Mouse (Mus musculus) B cell, adult 62 days (primary cell): ENCODE data around the gene Pxn. TPM values are rescaled to one million over a fixed set of nuclear protein-coding genes. Genes with fewer than 3 reads are reported as not detected.

Experiments
- total RNA-seq: library from RNA; stranded (reverse); gene quantifications from 4 replicates; pipeline ENCODE4 v1.2.4, GENCODE M21; 2023

Gene Pxn
- total RNA-seq, result 69.9 to 83.9 TPM (median 79.3 TPM) in 4 replicates

GRCm38 (mm10) chr5:115506454-115507201 is at the start of gene Pxn:
TSS of gene Pxn (plus strand) at chr5:115506676.

GRCm38 (mm10) chr5:115465642-115466420 is 40.6 kb upstream of the Pxn start, which contains the start of gene Pla2g1b:
TSS of gene Pla2g1b (plus strand) at chr5:115466262.

GRCm38 (mm10) chr5:115483947-115484920 is 22.2 kb upstream of the Pxn start, which contains the start of gene Sirt4:
TSS of gene Sirt4 (minus strand) at chr5:115484725.

GRCm38 (mm10) chr5:115559237-115560101 is 53.0 kb downstream of the Pxn start, which contains the start of gene Rplp0:
TSS of gene Rplp0 (plus strand) at chr5:115559467.

GRCm38 (mm10) chr5:115564737-115565393 is 58.4 kb downstream of the Pxn start, which contains the start of gene Gcn1l1:
TSS of gene Gcn1l1 (plus strand) at chr5:115565254.

Other genes starting within 250 kb of the Pxn start
- gene Rnf10, start 233.8 kb upstream of the Pxn start, total RNA-seq, result 134 to 148 TPM (median 145 TPM) in 4 replicates
- 25.8 to 33.2 TPM (median 27.6 TPM) in 4 replicates for gene Coq5, start 227.0 kb upstream of the Pxn start, total RNA-seq
- 249 to 290 TPM (median 276 TPM) in 4 replicates for gene Dynll1, start 205.7 kb upstream of the Pxn start, total RNA-seq
- 66.4 to 73.2 TPM (median 69.7 TPM) in 4 replicates for gene Srsf9, start 179.5 kb upstream of the Pxn start, total RNA-seq
- gene Gatc, start 165.5 kb upstream of the Pxn start, total RNA-seq, result 7.9 to 10.5 TPM (median 9.3 TPM) in 4 replicates
- 15.3 to 20.9 TPM (median 19.2 TPM) in 4 replicates for gene Triap1, start 165.5 kb upstream of the Pxn start, total RNA-seq
- gene Cox6a1, start 157.7 kb upstream of the Pxn start, total RNA-seq, result 183 to 211 TPM (median 197 TPM) in 4 replicates
- not detected in 4 replicates for gene Msi1, start 77.1 kb upstream of the Pxn start, total RNA-seq
- not detected in 4 replicates for gene Pla2g1b, start 40.4 kb upstream of the Pxn start, total RNA-seq
- 13.4 to 17.4 TPM (median 14.4 TPM) in 4 replicates for gene Sirt4, start 22.0 kb upstream of the Pxn start, total RNA-seq
- gene Rplp0, start 52.8 kb downstream of the Pxn start, total RNA-seq, result 1,427 to 1,461 TPM (median 1,435 TPM) in 4 replicates
- 104 to 115 TPM (median 110 TPM) in 4 replicates for gene Gcn1l1, start 58.6 kb downstream of the Pxn start, total RNA-seq
- 57.3 to 68.7 TPM (median 63.6 TPM) in 4 replicates for gene Rab35, start 125.2 kb downstream of the Pxn start, total RNA-seq
- gene Bicdl1, start 224.9 kb downstream of the Pxn start, total RNA-seq, result 2.6 to 6.5 TPM (median 4.3 TPM) in 4 replicates